Comparison of ENCODE assay signal across 20 mouse cellular contexts in the genomic region with DNA sequence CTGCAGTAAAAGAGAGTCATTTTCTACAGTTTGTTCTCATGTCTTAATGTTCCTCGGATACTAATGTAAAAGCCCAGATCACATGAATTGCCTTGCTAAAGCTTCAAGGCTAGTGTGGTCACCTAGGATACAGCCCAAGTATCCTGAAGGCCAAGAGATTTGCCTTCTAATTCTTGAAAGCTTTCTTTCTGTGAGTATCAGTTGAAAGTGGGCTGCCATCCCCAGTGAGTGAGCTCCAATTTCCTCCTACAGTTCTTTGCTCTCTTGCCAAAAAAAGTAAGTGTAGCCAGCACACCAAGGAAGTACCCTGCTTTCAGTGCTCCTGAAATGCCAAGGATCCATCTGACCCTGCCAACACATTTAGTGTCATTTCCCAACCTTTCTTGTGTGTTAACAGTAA.
A peak's percentile ranks its signal among the peaks of the same experiment; 100 is the strongest.
DNase-seq lines count a peak whose midpoint lies in the region; ATAC-seq and TF ChIP-seq lines count a peak whose summit lies in the region.
"Had no signal": no experiment of that assay in that cellular context is flagged by ENCODE, and none has a peak within 500 bp of the region (broad histone marks: within the 10 kb centered on the region; RNA-seq: fewer than 3 reads in every experiment).

No protein-coding gene starts in this region.

- no peaks in the 10 kb centered on the region for H3K36me3 ChIP-seq in embryonic facial prominence, embryonic 14.5 days (ENCODE audit: control insufficient read depth, insufficient read depth, low read length)
- no peaks in the 10 kb centered on the region for H3K36me3 ChIP-seq in embryonic facial prominence, embryonic 10.5 days (replicated peaks)
- no peaks in the 10 kb centered on the region for H3K36me3 ChIP-seq in kidney, embryonic 15.5 days
- H3K36me3 ChIP-seq in hindbrain, postnatal 0 days (ENCODE audit: insufficient read depth, low read length): no peaks in the 10 kb centered on the region
- H3K36me3 ChIP-seq: embryonic facial prominence, embryonic 12.5 days; heart, embryonic 12.5 days; neural tube, embryonic 12.5 days had no signal

- 0 out of 2 replicates have a peak, but pooled peaks have one; percentile 19 for ATAC-seq in embryonic facial prominence, embryonic 14.5 days (ENCODE audit: low read depth)
- no peak for ATAC-seq in kidney, embryonic 15.5 days (replicated peaks; ENCODE audit: low FRiP score)
- peak; percentile 51; the same call in 1 of the 2 replicates for ATAC-seq in hindbrain, postnatal 0 days
- ATAC-seq: inflammation-experienced regulatory T-cells, adult 6 months had no signal

- H3K27ac ChIP-seq in embryonic facial prominence, embryonic 14.5 days (replicated peaks; ENCODE audit: low read depth, low read length): no peak overlapping the region; the same call in 1 of the 2 replicates
- no peak overlapping the region for H3K27ac ChIP-seq in embryonic facial prominence, embryonic 10.5 days (replicated peaks)
- 0 out of 2 replicates have a peak overlapping the region, but pooled peaks have one; percentile 18 for H3K27ac ChIP-seq in kidney, embryonic 15.5 days
- H3K27ac ChIP-seq in hindbrain, postnatal 0 days: peak overlapping the region; percentile 45; the same call in 1 of the 2 replicates
- H3K27ac ChIP-seq: embryonic facial prominence, embryonic 12.5 days; liver, embryonic 14.5 days; macrophage; neural tube, embryonic 12.5 days had no signal

- H3K4me1 ChIP-seq in embryonic facial prominence, embryonic 14.5 days (ENCODE audit: control insufficient read depth, insufficient read depth, low read length): peaks cover 14% of the 10 kb centered on the region
- H3K4me1 ChIP-seq in embryonic facial prominence, embryonic 10.5 days: peaks cover 28% of the 10 kb centered on the region
- H3K4me1 ChIP-seq in kidney, embryonic 15.5 days: peaks cover 25% of the 10 kb centered on the region
- H3K4me1 ChIP-seq in hindbrain, postnatal 0 days (ENCODE audit: insufficient read depth, low read length): peaks cover 14% of the 10 kb centered on the region
- no peaks in the 10 kb centered on the region for H3K4me1 ChIP-seq in lung, adult 2 months (ENCODE audit: control insufficient read depth, insufficient read depth, low read length)

- no peaks in the 10 kb centered on the region for H3K9me3 ChIP-seq in embryonic facial prominence, embryonic 14.5 days (ENCODE audit: control insufficient read depth, low read length)
- no peaks in the 10 kb centered on the region for H3K9me3 ChIP-seq in embryonic facial prominence, embryonic 10.5 days
- H3K9me3 ChIP-seq in kidney, embryonic 15.5 days (replicated peaks): no peaks in the 10 kb centered on the region
- H3K9me3 ChIP-seq in hindbrain, postnatal 0 days (ENCODE audit: low read length): no peaks in the 10 kb centered on the region
- H3K9me3 ChIP-seq: embryonic facial prominence, embryonic 12.5 days; heart, embryonic 12.5 days; neural tube, embryonic 12.5 days had no signal

- TF ChIP-seq CTCF in hindbrain, postnatal 0 days (IDR thresholded peaks at IDR 0.05; ENCODE audit: low read depth): no peak
- TF ChIP-seq CTCF in lung, adult 2 months (IDR thresholded peaks at IDR 0.05; ENCODE audit: insufficient read depth, low read length): no peak

- H3K9ac ChIP-seq in embryonic facial prominence, embryonic 14.5 days (ENCODE audit: low read depth, low read length): no peak overlapping the region
- no peak overlapping the region for H3K9ac ChIP-seq in kidney, embryonic 15.5 days
- H3K9ac ChIP-seq in hindbrain, postnatal 0 days (replicated peaks; ENCODE audit: low read length): no peak overlapping the region
- H3K9ac ChIP-seq: embryonic facial prominence, embryonic 12.5 days; liver, embryonic 14.5 days; neural tube, embryonic 12.5 days had no signal

- TF ChIP-seq POLR2A in lung, adult 2 months (IDR thresholded peaks at IDR 0.05; ENCODE audit: borderline replicate concordance, extremely low read depth, low read depth, low read length): no peak

- H3K4me3 ChIP-seq in embryonic facial prominence, embryonic 14.5 days (ENCODE audit: low read depth, low read length): no peak overlapping the region
- no peak overlapping the region for H3K4me3 ChIP-seq in embryonic facial prominence, embryonic 10.5 days
- no peak overlapping the region for H3K4me3 ChIP-seq in kidney, embryonic 15.5 days (replicated peaks)
- no peak overlapping the region for H3K4me3 ChIP-seq in hindbrain, postnatal 0 days (ENCODE audit: low read length)
- no peak overlapping the region for H3K4me3 ChIP-seq in lung, adult 2 months (replicated peaks; ENCODE audit: extremely low read depth, low read depth, low read length)
- H3K4me3 ChIP-seq: embryonic facial prominence, embryonic 12.5 days; heart, embryonic 12.5 days; neural tube, embryonic 12.5 days had no signal

- 53% methylated on average over 1 of the region's 1 CpGs for WGBS in embryonic facial prominence, embryonic 14.5 days
- WGBS in embryonic facial prominence, embryonic 10.5 days: 79% methylated on average over 1 of the region's 1 CpGs
- whole genome bisulfite sequencing in kidney, embryonic 15.5 days: 35% methylated on average over 1 of the region's 1 CpGs
- whole genome bisulfite sequencing in hindbrain, postnatal 0 days: 23% methylated on average over 1 of the region's 1 CpGs
- 56% methylated on average over 1 of the region's 1 CpGs for WGBS in lung, adult 2 months

- DNase-seq in embryonic facial prominence, embryonic 14.5 days (ENCODE audit: low spot score): no peak
- no peak for DNase-seq in embryonic facial prominence, embryonic 10.5 days (ENCODE audit: low spot score)
- no peak for DNase-seq in kidney, postnatal 14 days
- DNase-seq in brain, adult 2 months (ENCODE audit: low read depth, low spot score): peak; percentile 20
- DNase-seq in hindbrain, postnatal 0 days (ENCODE audit: low spot score): peak; percentile 63
- DNase-seq in heart, adult 11 months: no peak
- no peak for DNase-seq in lung, adult 2 months
- DNase-seq: adrenal gland, adult 2 months; cerebellum, adult 9-11 months; heart, postnatal 14 days; kidney, adult 2 months; kidney, postnatal 4 days; thymus, postnatal 25 days had no signal

- H3K4me2 ChIP-seq in embryonic facial prominence, embryonic 14.5 days (ENCODE audit: low read depth, low read length): no peak overlapping the region
- no peak overlapping the region for H3K4me2 ChIP-seq in kidney, embryonic 15.5 days
- no peak overlapping the region for H3K4me2 ChIP-seq in hindbrain, postnatal 0 days (ENCODE audit: low read depth, low read length)
- H3K4me2 ChIP-seq: embryonic facial prominence, embryonic 12.5 days; heart, embryonic 12.5 days; neural tube, embryonic 12.5 days had no signal

- H3K27me3 ChIP-seq in embryonic facial prominence, embryonic 14.5 days (replicated peaks; ENCODE audit: control insufficient read depth, insufficient read depth, low read length): no peaks in the 10 kb centered on the region
- H3K27me3 ChIP-seq in embryonic facial prominence, embryonic 10.5 days (replicated peaks; ENCODE audit: low read depth, poor library complexity, severe bottlenecking): no peaks in the 10 kb centered on the region
- H3K27me3 ChIP-seq in kidney, embryonic 15.5 days: no peaks in the 10 kb centered on the region
- H3K27me3 ChIP-seq in hindbrain, postnatal 0 days (ENCODE audit: insufficient read depth, low read length): no peaks in the 10 kb centered on the region
- H3K27me3 ChIP-seq: embryonic facial prominence, embryonic 12.5 days; heart, embryonic 12.5 days; neural tube, embryonic 12.5 days had no signal

Comparison
In these comparisons a context has a peak if more than half of its experiments do, and no peak if none do; other contexts are left out.
1. DNase-seq: peak in brain, adult 2 months (single experiment) and hindbrain, postnatal 0 days (single experiment); none in embryonic facial prominence, embryonic 14.5 days (single experiment), embryonic facial prominence, embryonic 10.5 days (single experiment), kidney, postnatal 14 days (single experiment), heart, adult 11 months (single experiment) and lung, adult 2 months (single experiment).
2. H3K27ac ChIP-seq: peak in kidney, embryonic 15.5 days (single experiment) and hindbrain, postnatal 0 days (single experiment); none in embryonic facial prominence, embryonic 14.5 days (single experiment) and embryonic facial prominence, embryonic 10.5 days (single experiment).